Mouse (Mus musculus) fat pad, adult 2 months (tissue): Measurements from ENCODE around the gene Shc2.

ENCODE experiments used
- DNase-seq: peaks from one replicate; pipeline ENCODE4 v3.0.0-alpha.2; 2011; ENCODE audit warnings: low read depth, low spot score; ENCODE audit errors: extremely low read depth

The Shc2 gene

DNA sequence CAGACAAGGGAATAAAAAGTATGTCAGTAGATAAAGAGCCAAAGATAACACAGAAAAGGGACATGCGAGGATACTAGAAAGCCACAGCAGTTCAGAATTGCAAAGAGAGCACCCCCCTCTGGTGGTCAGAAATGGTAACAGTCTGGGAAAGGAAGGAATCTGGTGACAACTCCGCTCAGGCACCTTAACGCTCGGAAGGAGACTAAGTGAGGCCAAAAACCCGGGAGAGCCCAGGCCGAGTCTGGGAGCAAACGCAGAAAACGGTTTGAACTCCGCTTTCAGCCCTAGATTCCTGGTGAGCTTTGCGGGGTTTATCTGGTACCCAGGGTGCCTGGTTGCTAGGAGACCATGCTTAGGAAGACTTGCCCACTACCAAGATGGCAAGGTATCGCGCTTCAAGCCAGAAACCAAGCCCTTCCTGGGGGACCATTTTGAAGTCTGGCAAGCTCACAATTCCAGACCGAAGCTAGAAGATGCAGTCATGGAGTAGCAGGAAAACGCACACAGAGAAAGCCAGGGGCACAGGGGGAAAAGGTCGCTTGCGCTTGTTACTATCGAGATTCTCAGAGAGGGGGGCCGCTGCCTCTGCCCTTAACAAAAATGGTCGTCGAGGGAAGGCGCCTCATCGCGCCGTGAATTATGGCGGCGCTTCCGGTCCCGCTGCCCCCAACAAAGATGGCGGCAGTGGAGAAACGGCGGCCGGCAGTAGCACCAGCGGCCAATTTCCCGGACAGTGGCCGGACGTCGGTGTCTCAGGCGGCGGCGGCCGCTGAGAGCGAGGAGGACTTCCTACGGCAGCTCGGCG, 31.3 kb upstream of the Shc2 start, which contains the start of gene Tpgs1:
TSS of gene Tpgs1 (plus strand) at position 599 of the 805 bp plus-strand sequence.
- no peak for DNase-seq

DNA sequence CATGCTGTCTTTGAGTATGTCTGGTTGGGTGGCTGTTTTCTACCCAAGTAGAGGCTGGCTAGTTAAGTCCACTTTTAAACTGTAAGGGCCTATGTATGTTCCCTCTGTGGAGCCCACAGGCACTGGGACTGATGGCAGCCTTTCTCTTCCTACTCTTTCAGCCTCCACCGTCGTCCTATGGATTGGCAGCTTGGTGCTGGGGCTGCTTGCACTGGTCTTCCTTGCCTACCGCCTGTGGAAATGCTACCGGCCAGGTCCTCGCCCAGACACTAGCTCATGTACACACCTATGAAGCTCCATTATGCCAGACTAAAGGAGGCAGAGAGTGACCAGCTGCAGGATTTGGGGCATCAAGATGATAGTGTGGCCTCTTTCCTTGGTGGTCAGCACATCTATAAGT, 30.4 kb upstream of the Shc2 start:
- no peak for DNase-seq

GRCm38 (mm10) chr10:79666493-79666892, 28.8 kb upstream of the Shc2 start:
- no peak for DNase-seq

GRCm38 (mm10) chr10:79665051-79665450, 27.3 kb upstream of the Shc2 start:
- DNase-seq, result no peak

DNA sequence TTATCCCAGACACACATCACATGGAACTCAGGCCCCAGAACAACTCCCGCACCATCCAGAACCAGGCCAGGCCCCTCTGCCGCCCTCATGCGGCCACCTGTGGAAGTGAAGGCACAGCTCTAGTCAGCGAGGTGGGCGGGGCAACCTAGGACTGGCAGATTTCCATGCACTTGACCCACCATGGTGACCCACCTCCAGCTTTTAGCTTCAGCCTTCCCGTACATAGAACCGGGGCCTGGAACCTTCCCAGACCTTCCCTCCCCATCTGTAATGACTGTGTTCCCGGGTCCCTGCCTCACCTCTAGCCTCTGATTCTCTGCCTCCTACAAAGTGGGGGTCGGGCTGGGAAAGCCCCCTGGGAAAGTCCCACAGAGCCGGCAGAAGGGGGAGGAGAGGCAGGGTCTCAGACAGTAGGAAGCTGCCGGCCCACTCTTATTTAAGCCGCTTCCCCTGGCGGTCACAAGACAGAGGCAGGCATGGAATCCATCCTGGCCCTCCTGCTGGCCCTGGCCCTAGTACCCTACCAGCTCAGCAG, 26.5 kb upstream of the Shc2 start, which contains the start of gene Madcam1:
TSS of gene Madcam1 (plus strand) at position 429 of the 535 bp plus-strand sequence.
- no peak for DNase-seq

DNA sequence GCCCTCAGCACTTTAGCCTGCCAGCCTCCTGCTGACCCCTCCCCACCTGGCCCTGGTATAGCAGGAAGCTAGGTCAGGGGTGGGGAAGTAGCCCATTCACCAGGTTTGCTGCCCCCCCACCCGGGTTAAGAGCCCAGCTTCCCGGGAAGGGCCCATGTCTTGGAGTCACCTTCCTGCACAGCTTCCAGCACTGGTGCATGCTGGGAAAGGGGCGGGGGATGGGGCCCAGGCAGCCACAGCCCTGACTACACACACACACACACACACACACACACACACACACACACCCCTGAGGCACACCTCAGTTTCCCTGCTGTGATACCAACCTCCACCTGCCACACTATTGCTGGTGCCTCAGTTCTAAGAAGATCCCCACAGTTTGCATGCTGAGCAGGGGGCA, 24.1 kb upstream of the Shc2 start:
- DNase-seq, result no peak

DNA sequence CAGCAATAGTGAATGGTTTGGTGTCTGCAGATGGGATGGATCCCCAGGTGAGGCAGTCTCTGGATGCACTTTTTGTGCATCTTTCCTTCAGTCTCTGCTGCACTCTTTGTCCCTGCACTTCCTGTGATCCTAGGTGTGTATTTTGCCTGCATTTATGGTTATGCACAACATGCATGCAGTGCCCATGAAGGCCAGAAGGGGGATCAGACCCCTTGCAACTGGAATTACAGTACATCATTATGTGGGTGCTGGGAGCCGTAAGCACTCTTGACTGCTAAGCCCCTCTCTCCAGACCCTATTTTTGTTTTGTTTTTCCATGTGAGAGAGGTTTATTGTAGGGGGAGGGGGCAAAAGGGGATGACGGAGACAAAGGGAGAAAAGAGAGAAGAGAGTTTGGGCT, 22.6 kb upstream of the Shc2 start:
- DNase-seq, result no peak

GRCm38 (mm10) chr10:79658829-79659228, 21.1 kb upstream of the Shc2 start:
- no peak for DNase-seq

DNA sequence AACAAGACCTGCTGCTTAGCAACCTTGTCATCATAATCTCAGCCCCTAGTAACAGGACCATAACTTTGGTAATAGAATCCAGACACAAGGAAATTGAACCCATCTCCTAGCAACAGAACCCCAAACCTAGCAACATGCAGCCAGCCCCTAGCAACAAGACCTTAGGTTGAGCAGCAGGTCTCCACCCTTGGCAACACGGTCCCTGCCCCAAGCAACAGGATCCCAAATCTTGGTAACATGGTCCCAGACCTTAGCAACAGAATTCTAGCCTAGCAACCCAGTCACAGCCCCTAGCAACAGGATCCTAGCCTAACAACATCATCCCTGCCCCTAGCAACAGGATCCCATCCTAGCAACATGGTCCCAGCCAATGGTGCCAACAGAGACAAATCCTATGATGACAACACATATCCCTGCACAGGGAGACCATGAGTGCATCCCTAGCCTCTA, 17.3 kb upstream of the Shc2 start:
- no peak for DNase-seq

DNA sequence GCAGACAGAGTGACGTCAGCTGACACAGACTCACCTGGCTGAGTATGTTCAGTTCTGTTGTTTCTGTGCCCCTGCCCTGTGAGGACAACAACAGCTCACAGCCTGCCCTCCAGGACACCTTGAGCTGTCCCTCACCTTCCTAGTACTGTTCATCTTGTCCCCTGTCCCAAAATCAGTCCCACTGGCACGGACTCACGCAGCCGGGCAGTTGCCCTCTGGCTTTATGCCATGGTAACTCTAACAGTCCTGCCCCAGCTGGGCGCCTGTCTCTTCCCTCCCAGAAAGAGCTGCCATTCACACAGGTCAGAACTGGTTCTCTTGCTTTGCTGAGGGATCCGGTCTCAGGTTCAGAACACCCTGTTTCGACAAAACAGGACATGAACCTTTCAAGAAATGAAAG, 15.1 kb upstream of the Shc2 start:
- no peak for DNase-seq

DNA sequence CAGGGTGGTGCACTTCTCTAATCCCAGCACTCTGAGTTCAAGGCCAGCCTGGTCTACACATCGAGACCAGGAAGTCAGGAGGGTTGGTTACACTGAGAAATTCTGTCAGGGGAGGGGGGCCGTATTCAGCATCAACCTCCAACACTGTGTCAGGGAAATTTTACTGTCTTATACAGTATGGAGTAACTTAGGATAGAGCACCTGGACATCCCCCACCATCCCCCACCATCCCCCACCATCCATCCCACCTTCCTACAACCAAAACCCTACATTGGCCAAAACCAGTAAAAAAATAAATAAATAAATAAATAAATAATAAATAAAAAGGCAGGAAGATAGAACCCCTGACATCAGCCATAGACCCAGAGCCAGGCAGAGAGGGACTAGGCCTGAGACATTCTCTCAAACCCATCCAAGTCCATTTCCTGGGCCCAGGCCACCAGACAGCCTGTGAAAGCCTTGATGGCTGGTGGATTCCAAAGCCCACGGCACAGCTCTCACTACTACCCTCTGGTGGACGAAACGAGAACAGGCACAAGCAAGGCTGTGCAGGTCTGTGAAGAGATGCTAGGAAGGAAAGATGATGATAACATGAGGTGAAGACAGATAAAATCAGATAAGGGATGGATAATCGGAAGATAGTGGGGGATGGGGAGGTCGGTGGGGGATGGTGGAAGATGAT, 11.5 kb upstream of the Shc2 start:
- no peak for DNase-seq

- DNase-seq, result no peak
These were observed 8.0 kb upstream of the Shc2 start, which contains the start of gene Odf3l2 for GRCm38 (mm10) chr10:79645711-79646110. TSS of gene Odf3l2 (minus strand) at chr10:79645738.

DNA sequence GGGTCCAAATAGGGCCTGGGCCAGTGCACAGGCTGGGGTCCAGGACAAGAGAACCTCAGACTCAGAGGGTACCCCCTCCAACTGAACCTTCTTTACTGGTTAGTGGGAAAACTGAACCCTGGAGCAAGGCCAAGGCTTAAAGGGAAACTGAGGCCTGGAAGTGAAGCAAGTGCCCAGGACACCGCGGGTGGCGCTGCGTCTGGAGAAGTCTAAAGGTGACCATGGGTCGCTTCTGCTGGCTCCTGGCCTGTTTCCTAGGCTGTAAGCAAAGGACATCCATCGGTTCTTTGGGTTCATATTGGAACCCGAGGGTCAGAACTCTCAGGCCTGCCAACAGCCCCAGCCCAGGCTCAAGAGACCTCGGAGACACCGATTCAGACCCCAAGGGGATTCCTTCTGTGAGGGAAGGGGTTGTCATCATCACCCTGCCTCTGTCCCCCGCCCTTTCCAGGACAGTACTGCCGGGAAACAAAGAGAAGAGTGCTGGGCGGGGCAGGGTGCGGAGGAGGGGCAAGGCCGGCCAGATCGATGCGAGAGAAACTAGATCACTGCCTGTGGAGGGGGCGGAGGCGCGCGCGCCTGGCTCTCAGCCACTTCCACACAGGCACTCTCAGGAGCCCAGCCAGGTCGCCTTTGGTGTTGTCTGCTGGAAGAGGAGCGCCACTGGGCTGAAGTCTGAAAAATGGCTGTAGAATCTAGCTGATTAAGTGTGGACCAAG, 927 bp upstream of the Shc2 start:
- DNase-seq, result no peak

DNA sequence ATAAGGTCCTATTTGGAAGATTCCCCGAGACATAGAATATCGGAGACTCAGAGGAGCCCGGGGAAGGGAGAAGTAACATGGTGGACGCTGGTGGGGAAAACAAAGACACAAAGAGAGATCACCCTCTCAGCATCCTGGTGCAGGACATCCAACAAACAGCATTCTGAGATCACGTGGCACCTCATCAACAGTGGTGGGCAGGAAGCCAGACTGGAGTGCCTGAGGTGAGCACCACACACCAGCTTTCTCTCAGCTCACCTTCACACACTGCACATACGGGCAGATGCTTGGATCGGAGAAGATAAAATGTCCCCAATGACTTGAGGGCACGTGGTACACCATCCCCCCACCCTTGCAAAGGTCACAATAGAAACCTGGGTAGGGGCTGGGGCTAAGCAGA, 1.4 kb downstream of the Shc2 start:
- no peak for DNase-seq

- DNase-seq, result no peak
These were observed 4.5 kb downstream of the Shc2 start for GRCm38 (mm10) chr10:79633006-79633777.

GRCm38 (mm10) chr10:79631432-79631831, 6.3 kb downstream of the Shc2 start:
- no peak for DNase-seq

GRCm38 (mm10) chr10:79628377-79628776, 9.3 kb downstream of the Shc2 start:
- no peak for DNase-seq

DNA sequence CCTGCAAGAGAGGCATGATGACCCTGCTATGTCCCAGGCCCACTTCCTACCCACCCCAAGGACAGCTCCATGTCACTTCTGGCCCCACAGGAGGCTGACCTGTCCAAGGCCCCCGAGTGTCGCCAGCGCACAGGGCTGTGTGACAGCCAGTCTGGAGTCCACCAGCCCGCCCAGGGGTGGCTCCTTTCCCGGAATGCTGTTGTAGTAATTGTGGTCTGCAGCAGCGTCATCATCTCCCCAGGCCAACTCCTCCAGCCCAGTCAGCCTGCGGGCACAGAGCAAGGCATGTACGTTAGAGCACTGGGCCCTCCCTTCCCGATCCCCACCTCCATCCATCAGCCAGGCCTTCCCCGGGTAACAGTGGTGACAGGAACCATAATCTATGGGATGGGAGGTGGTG, 11.6 kb downstream of the Shc2 start:
- DNase-seq, result no peak

DNA sequence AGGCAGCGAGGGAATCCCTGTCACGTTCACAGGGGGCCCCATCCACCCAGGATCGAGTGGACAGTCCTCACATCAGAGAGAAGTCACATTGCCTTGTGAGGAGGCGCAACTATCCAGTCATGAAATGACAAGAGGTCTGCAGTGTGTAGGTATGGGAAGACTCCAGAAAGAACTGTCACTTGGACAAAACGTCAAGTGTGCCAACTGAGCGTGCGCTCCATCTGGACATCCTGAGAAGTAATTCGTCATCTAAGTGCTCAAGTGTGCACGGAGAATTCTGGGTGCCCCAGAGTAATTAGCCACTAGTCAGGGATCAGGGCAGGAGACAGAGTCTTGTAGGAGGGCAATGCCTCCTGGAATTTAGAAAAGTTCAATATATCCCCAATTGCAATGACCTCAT, 12.3 kb downstream of the Shc2 start:
- no peak for DNase-seq

GRCm38 (mm10) chr10:79623950-79624349, 13.8 kb downstream of the Shc2 start:
- DNase-seq, result no peak

- DNase-seq, result no peak
These were observed 21.3 kb downstream of the Shc2 start for GRCm38 (mm10) chr10:79616376-79616775.
